Mouse (Mus musculus): ENCODE measurements around the gene Tdrd9. TPM values are rescaled to one million over a fixed set of nuclear protein-coding genes. Genes with fewer than 3 reads are reported as not detected.

Gene Tdrd9
- total RNA-seq (2023): not detected

DNA sequence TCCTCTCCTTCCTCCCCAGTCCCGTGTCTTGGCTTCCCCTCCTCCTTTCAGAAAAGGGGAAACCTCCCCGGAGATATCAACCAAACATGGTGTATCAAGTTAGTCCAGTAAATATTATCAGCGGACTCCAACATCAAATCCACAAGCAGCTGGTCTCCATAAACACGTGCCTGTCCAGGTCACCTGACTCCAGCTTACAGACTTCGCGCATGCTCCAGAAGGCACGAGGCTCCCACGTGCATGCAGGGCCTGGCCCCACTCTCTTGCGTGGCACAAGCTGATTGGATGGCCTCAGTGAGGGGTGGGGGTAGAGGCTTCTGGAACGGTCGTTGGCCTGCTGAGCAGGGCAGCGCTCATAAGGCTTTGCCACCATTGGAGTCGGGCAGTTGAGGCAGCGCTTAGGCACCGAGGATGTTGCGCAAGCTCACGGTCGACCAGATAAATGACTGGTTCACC, at the start of gene Tdrd9:
Gene Tdrd9 (plus strand): TSS at position 329 of the 456 bp plus-strand sequence.

DNA sequence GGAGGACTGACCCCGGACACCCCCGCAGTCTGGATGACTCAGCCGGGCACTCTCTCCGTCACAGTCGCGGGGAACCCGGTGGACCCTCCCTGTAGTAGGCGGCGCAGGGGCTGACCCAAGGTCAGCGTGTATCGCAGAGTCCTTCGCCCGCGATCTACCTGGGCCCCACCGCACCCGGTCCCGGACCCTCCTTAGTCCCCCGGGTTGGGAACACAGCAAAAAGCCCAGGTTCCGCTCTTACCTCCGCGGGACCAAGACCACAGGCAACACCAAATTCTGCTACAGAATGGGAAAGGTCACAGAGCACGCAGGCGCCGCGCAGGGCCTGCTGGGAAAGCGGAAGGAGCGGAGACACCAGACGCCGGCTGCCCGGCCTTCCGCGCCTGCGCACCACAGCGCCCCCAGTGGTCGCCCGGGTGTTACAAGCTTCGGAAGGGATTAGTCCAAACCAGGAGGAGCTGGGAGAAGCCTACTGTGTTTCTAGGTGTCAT, 4.6 kb upstream of the Tdrd9 start, which contains the start of gene Atp5mpl:
Gene Atp5mpl (minus strand): TSS at position 295 of the 491 bp plus-strand sequence.

DNA sequence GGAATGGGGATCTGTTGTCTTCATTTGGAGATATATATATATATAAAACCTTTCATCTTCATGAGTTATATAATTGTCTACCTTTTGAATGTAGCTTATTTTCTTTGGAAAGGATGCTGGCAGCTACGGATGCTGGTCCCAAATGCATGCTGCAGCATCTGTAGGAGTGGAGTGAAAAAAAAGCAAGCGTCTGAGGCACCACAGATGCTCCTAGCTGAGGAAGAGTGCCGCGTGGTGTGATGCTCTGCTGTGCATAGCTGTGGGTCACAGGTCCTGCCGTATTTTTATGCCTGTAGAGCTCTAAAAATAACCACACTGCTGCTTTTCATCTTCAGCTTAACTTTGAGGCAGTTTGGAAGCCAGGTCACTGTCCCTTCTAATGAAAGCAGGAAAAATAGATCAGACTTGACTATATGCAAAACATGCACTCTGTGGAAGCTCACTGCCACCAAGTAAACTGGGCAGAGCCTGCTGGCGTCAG, 9.6 kb downstream of the Tdrd9 start, which contains the start of gene Rd3l:
Gene Rd3l (minus strand): TSS at position 431 of the 481 bp plus-strand sequence.

DNA sequence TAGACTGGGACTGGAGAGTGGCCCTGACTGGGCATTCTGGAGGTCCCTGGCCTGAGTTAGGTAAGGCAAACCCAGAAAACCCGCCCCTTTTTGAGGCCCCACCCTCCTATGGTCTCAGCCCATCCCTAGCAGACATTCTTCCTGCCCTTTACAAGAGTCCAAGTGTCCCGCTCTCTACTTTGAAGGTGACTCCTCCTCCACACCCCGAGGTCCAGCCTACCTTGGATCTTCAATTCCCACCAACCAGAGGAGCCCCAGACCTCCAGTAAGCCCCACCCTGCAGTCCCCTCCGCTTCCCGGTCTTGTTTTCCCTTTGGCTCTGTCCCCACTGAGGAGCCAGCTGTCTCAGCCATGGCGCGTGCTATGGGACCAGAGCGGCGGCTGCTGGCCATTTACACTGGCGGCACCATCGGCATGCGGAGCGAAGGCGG, 135.2 kb downstream of the Tdrd9 start, which contains the start of gene Aspg:
Gene Aspg (plus strand): TSS at position 139 of the 431 bp plus-strand sequence.

Other genes starting within 250 kb of the Tdrd9 start
- gene Klc1, start 212.7 kb upstream of the Tdrd9 start, total RNA-seq (2023): 10 to 100 TPM; 80.6 to 93.3 TPM
- gene Xrcc3, start 157.7 kb upstream of the Tdrd9 start, total RNA-seq (2023): 1 to 10 TPM; 2.1 to 2.6 TPM
- 1 to 10 TPM; 1.8 to 2.7 TPM for gene Zfyve21, start 157.4 kb upstream of the Tdrd9 start, total RNA-seq (2023)
- gene Ppp1r13b, start 63.4 kb upstream of the Tdrd9 start, total RNA-seq (2023): 10 to 100 TPM; 47.8 to 58.3 TPM
- gene Atp5mpl, start 4.6 kb upstream of the Tdrd9 start, total RNA-seq (2023): 100 to 1,000 TPM; 155 to 181 TPM
- not detected for gene Rd3l, start 9.8 kb downstream of the Tdrd9 start, total RNA-seq (2023)
- gene Aspg, start 135.1 kb downstream of the Tdrd9 start, total RNA-seq (2023): not detected
- gene Kif26a, start 174.6 kb downstream of the Tdrd9 start, total RNA-seq (2023): not detected